Mouse (Mus musculus): ENCODE measurements around the gene Gm49661. TPM values are rescaled to one million over a fixed set of nuclear protein-coding genes. Genes with fewer than 3 reads are reported as not detected.

Gm49661 gene
- polyA plus RNA-seq, 1 experiment from 2014 or later, result not detected

- ATAC-seq (ENCODE audit: low FRiP score), result no peak
- no peaks in the 10 kb centered on the region for H3K27me3 ChIP-seq (ENCODE audit: control insufficient read depth, insufficient read depth, low read length)
- no peak for DNase-seq (ENCODE audit: low spot score)
- WGBS, result 91% methylated on average over 13 of the region's 13 CpGs
- peaks cover 66% of the 10 kb centered on the region for H3K36me3 ChIP-seq (replicated peaks; ENCODE audit: control insufficient read depth, insufficient read depth)
- H3K9me3 ChIP-seq (ENCODE audit: control insufficient read depth, low read length), result no peaks in the 10 kb centered on the region
- H3K4me1 ChIP-seq (replicated peaks; ENCODE audit: control insufficient read depth, insufficient read depth, low read length), result peaks cover 24% of the 10 kb centered on the region
- H3K27ac ChIP-seq, result no peak overlapping the region
- no peak overlapping the region for H3K9ac ChIP-seq
- no peak overlapping the region for H3K4me2 ChIP-seq (replicated peaks)
- H3K4me3 ChIP-seq (replicated peaks; ENCODE audit: low read length), result no peak overlapping the region
Measured at GRCm38 (mm10) chr8:84930582-84930981, 38.7 kb downstream of the Gm49661 start.

GRCm38 (mm10) chr8:84928456-84929306 is 40.6 kb downstream of the Gm49661 start:
- H3K9ac ChIP-seq, result peak overlapping the region; percentile 31; the same call in 1 of the 2 replicates
- no peaks in the 10 kb centered on the region for H3K9me3 ChIP-seq (ENCODE audit: control insufficient read depth, low read length)
- ATAC-seq (ENCODE audit: low FRiP score), result peak; percentile 74
- peaks cover 85% of the 10 kb centered on the region for H3K36me3 ChIP-seq (replicated peaks; ENCODE audit: control insufficient read depth, insufficient read depth)
- DNase-seq (ENCODE audit: low spot score), result peak; percentile 79
- H3K4me2 ChIP-seq (replicated peaks), result peak overlapping the region; percentile 46
- H3K27ac ChIP-seq, result no peak overlapping the region
- 4% methylated on average over 47 of the region's 52 CpGs for WGBS
- no peaks in the 10 kb centered on the region for H3K27me3 ChIP-seq (ENCODE audit: control insufficient read depth, insufficient read depth, low read length)
- peaks cover 5% of the 10 kb centered on the region for H3K4me1 ChIP-seq (replicated peaks; ENCODE audit: control insufficient read depth, insufficient read depth, low read length)
- H3K4me3 ChIP-seq (replicated peaks; ENCODE audit: low read length), result peak overlapping the region; percentile 17

GRCm38 (mm10) chr8:84927513-84927912 is 41.7 kb downstream of the Gm49661 start:
- no peak for DNase-seq (ENCODE audit: low spot score)
- H3K36me3 ChIP-seq (replicated peaks; ENCODE audit: control insufficient read depth, insufficient read depth), result peaks cover 90% of the 10 kb centered on the region
- no peak overlapping the region for H3K27ac ChIP-seq
- H3K4me1 ChIP-seq (replicated peaks; ENCODE audit: control insufficient read depth, insufficient read depth, low read length), result peaks cover 3% of the 10 kb centered on the region
- H3K4me3 ChIP-seq (replicated peaks; ENCODE audit: low read length), result no peak overlapping the region
- no peaks in the 10 kb centered on the region for H3K27me3 ChIP-seq (ENCODE audit: control insufficient read depth, insufficient read depth, low read length)
- H3K9me3 ChIP-seq (ENCODE audit: control insufficient read depth, low read length), result no peaks in the 10 kb centered on the region
- WGBS, result 96% methylated on average over 1 of the region's 1 CpGs
- ATAC-seq (ENCODE audit: low FRiP score), result no peak
- no peak overlapping the region for H3K9ac ChIP-seq
- H3K4me2 ChIP-seq (replicated peaks), result no peak overlapping the region

GRCm38 (mm10) chr8:84925557-84925956 is 43.7 kb downstream of the Gm49661 start:
- DNase-seq (ENCODE audit: low spot score) (no peak), ATAC-seq (ENCODE audit: low FRiP score) (no peak)
- no peak overlapping the region for H3K4me3 ChIP-seq (replicated peaks; ENCODE audit: low read length)
- H3K36me3 ChIP-seq (replicated peaks; ENCODE audit: control insufficient read depth, insufficient read depth), result peaks cover 91% of the 10 kb centered on the region
- H3K4me2 ChIP-seq (replicated peaks), result no peak overlapping the region
- H3K27ac ChIP-seq, result no peak overlapping the region
- no peaks in the 10 kb centered on the region for H3K27me3 ChIP-seq (ENCODE audit: control insufficient read depth, insufficient read depth, low read length)
- 66% methylated on average over 7 of the region's 7 CpGs for WGBS
- H3K9ac ChIP-seq, result no peak overlapping the region
- peaks cover 3% of the 10 kb centered on the region for H3K4me1 ChIP-seq (replicated peaks; ENCODE audit: control insufficient read depth, insufficient read depth, low read length)
- H3K9me3 ChIP-seq (ENCODE audit: control insufficient read depth, low read length), result no peaks in the 10 kb centered on the region

GRCm38 (mm10) chr8:84921596-84921995 is 47.6 kb downstream of the Gm49661 start:
- H3K36me3 ChIP-seq (replicated peaks; ENCODE audit: control insufficient read depth, insufficient read depth), result peaks cover 97% of the 10 kb centered on the region
- no peak overlapping the region for H3K4me2 ChIP-seq (replicated peaks)
- H3K27ac ChIP-seq, result no peak overlapping the region
- H3K27me3 ChIP-seq (ENCODE audit: control insufficient read depth, insufficient read depth, low read length), result peaks cover under 1% of the 10 kb centered on the region; the same call in 1 of the 2 replicates
- 94% methylated on average over 2 of the region's 2 CpGs for WGBS
- DNase-seq (ENCODE audit: low spot score), result no peak
- no peak overlapping the region for H3K4me3 ChIP-seq (replicated peaks; ENCODE audit: low read length)
- no peaks in the 10 kb centered on the region for H3K4me1 ChIP-seq (replicated peaks; ENCODE audit: control insufficient read depth, insufficient read depth, low read length)
- no peak for ATAC-seq (ENCODE audit: low FRiP score)
- H3K9me3 ChIP-seq (ENCODE audit: control insufficient read depth, low read length), result no peaks in the 10 kb centered on the region
- no peak overlapping the region for H3K9ac ChIP-seq

- Histone ChIP-seq H3K9ac (no peak overlapping the region), H3K9me3 (ENCODE audit: control insufficient read depth, low read length) (no peaks in the 10 kb centered on the region), H3K36me3 (replicated peaks; ENCODE audit: control insufficient read depth, insufficient read depth) (peaks cover 97% of the 10 kb centered on the region), H3K4me1 (replicated peaks; ENCODE audit: control insufficient read depth, insufficient read depth, low read length) (no peaks in the 10 kb centered on the region), H3K27me3 (ENCODE audit: control insufficient read depth, insufficient read depth, low read length) (peaks cover 29% of the 10 kb centered on the region), H3K4me3 (replicated peaks; ENCODE audit: low read length) (no peak overlapping the region), H3K4me2 (replicated peaks) (no peak overlapping the region), H3K27ac (no peak overlapping the region)
- DNase-seq (ENCODE audit: low spot score) (no peak), ATAC-seq (ENCODE audit: low FRiP score) (no peak)
- WGBS, result 89% methylated on average over 15 of the region's 15 CpGs
Measured at GRCm38 (mm10) chr8:84918646-84919045, 50.6 kb downstream of the Gm49661 start.

GRCm38 (mm10) chr8:84917781-84918180 is 51.5 kb downstream of the Gm49661 start:
- H3K27me3 ChIP-seq (ENCODE audit: control insufficient read depth, insufficient read depth, low read length), result peaks cover 29% of the 10 kb centered on the region
- 27% methylated on average over 20 of the region's 20 CpGs for WGBS
- no peak for ATAC-seq (ENCODE audit: low FRiP score)

More at GRCm38 (mm10) chr8:84917781-84918180, 51.5 kb downstream of the Gm49661 start:
- H3K27ac ChIP-seq, result no peak overlapping the region
- no peak for DNase-seq (ENCODE audit: low spot score)
- H3K9me3 ChIP-seq (ENCODE audit: control insufficient read depth, low read length), result no peaks in the 10 kb centered on the region
- no peak overlapping the region for H3K4me2 ChIP-seq (replicated peaks)
- no peak overlapping the region for H3K4me3 ChIP-seq (replicated peaks; ENCODE audit: low read length)
- no peak overlapping the region for H3K9ac ChIP-seq
- peaks cover 99% of the 10 kb centered on the region for H3K36me3 ChIP-seq (replicated peaks; ENCODE audit: control insufficient read depth, insufficient read depth)
- 0 out of 2 replicates have a peak, but pooled peaks cover 4% of the 10 kb centered on the region for H3K4me1 ChIP-seq (replicated peaks; ENCODE audit: control insufficient read depth, insufficient read depth, low read length)

Small RNA genes within 50 kb of the gene (microRNA-seq; reads per million reads assigned to microRNA genes)
- gene Gm24197, result not detected

Other genes with a start within 250 kb of the Gm49661 start
- 0.55 and 0.71 TPM in 2 replicates for gene G430095P16Rik, start 246.4 kb downstream of the Gm49661 start, polyA plus RNA-seq (2014; fragmentation: Nextera tagmentation; extraction: Ambion mirVana)
- gene Nfix, start 169.1 kb downstream of the Gm49661 start, polyA plus RNA-seq (2014; fragmentation: Nextera tagmentation; extraction: Ambion mirVana), result 78.8 and 82.4 TPM in 2 replicates
- 13.5 and 14.6 TPM in 2 replicates for gene Dand5, start 146.6 kb downstream of the Gm49661 start, polyA plus RNA-seq (2014; fragmentation: Nextera tagmentation; extraction: Ambion mirVana)
- 35.0 and 37.4 TPM in 2 replicates for gene Gadd45gip1, start 137.9 kb downstream of the Gm49661 start, polyA plus RNA-seq (2014; fragmentation: Nextera tagmentation; extraction: Ambion mirVana)
- gene Rad23a, start 128.8 kb downstream of the Gm49661 start, polyA plus RNA-seq (2014; fragmentation: Nextera tagmentation; extraction: Ambion mirVana), result 75.7 and 81.1 TPM in 2 replicates
- 574 and 709 TPM in 2 replicates for gene Calr, start 122.5 kb downstream of the Gm49661 start, polyA plus RNA-seq (2014; fragmentation: Nextera tagmentation; extraction: Ambion mirVana)
- gene Farsa, start 112.4 kb downstream of the Gm49661 start, polyA plus RNA-seq (2014; fragmentation: Nextera tagmentation; extraction: Ambion mirVana), result 87.8 and 93.4 TPM in 2 replicates
- 27.7 and 32.5 TPM in 2 replicates for gene Syce2, start 97.3 kb downstream of the Gm49661 start, polyA plus RNA-seq (2014; fragmentation: Nextera tagmentation; extraction: Ambion mirVana)
- gene Gcdh, start 75.5 kb downstream of the Gm49661 start, polyA plus RNA-seq (2014; fragmentation: Nextera tagmentation; extraction: Ambion mirVana), result 25.6 and 29.8 TPM in 2 replicates
- 0.70 and 0.91 TPM in 2 replicates for gene Klf1, start 67.5 kb downstream of the Gm49661 start, polyA plus RNA-seq (2014; fragmentation: Nextera tagmentation; extraction: Ambion mirVana)
- 3.3 and 6.0 TPM in 2 replicates for gene Dnase2a, start 60.9 kb downstream of the Gm49661 start, polyA plus RNA-seq (2014; fragmentation: Nextera tagmentation; extraction: Ambion mirVana)
- gene Mast1, start 32.1 kb downstream of the Gm49661 start, polyA plus RNA-seq (2014; fragmentation: Nextera tagmentation; extraction: Ambion mirVana), result 69.7 and 76.5 TPM in 2 replicates
- gene Rtbdn, start 22.4 kb downstream of the Gm49661 start, polyA plus RNA-seq (2014; fragmentation: Nextera tagmentation; extraction: Ambion mirVana), result 1.1 and 1.8 TPM in 2 replicates
- 1,143 and 1,221 TPM in 2 replicates for gene Prdx2, start 154 bp upstream of the Gm49661 start, polyA plus RNA-seq (2014; fragmentation: Nextera tagmentation; extraction: Ambion mirVana)
- gene Rnaseh2a, start 334 bp upstream of the Gm49661 start, polyA plus RNA-seq (2014; fragmentation: Nextera tagmentation; extraction: Ambion mirVana), result 47.8 and 48.4 TPM in 2 replicates
- 6.0 and 6.2 TPM in 2 replicates for gene Junb, start 9.3 kb upstream of the Gm49661 start, polyA plus RNA-seq (2014; fragmentation: Nextera tagmentation; extraction: Ambion mirVana)
- 24.6 and 27.3 TPM in 2 replicates for gene Hook2, start 21.2 kb upstream of the Gm49661 start, polyA plus RNA-seq (2014; fragmentation: Nextera tagmentation; extraction: Ambion mirVana)
- not detected in 2 replicates for gene Best2, start 45.1 kb upstream of the Gm49661 start, polyA plus RNA-seq (2014; fragmentation: Nextera tagmentation; extraction: Ambion mirVana)
- gene Asna1, start 55.8 kb upstream of the Gm49661 start, polyA plus RNA-seq (2014; fragmentation: Nextera tagmentation; extraction: Ambion mirVana), result 121 and 137 TPM in 2 replicates
- gene Trir, start 57.4 kb upstream of the Gm49661 start, polyA plus RNA-seq (2014; fragmentation: Nextera tagmentation; extraction: Ambion mirVana), result 162 and 165 TPM in 2 replicates
- 42.4 and 46.4 TPM in 2 replicates for gene Tnpo2, start 67.5 kb upstream of the Gm49661 start, polyA plus RNA-seq (2014; fragmentation: Nextera tagmentation; extraction: Ambion mirVana)
- gene Fbxw9, start 90.6 kb upstream of the Gm49661 start, polyA plus RNA-seq (2014; fragmentation: Nextera tagmentation; extraction: Ambion mirVana), result 63.0 and 68.9 TPM in 2 replicates
- gene Gm5741, start 98.5 kb upstream of the Gm49661 start, polyA plus RNA-seq (2014; fragmentation: Nextera tagmentation; extraction: Ambion mirVana), result 1.4 TPM in 1 of 2 replicates, not detected in the other
- gene Dhps, start 102.3 kb upstream of the Gm49661 start, polyA plus RNA-seq (2014; fragmentation: Nextera tagmentation; extraction: Ambion mirVana), result 105 and 113 TPM in 2 replicates
- gene Wdr83os, start 111.3 kb upstream of the Gm49661 start, polyA plus RNA-seq (2014; fragmentation: Nextera tagmentation; extraction: Ambion mirVana), result 119 and 136 TPM in 2 replicates
- 41.2 and 43.9 TPM in 2 replicates for gene Wdr83, start 111.9 kb upstream of the Gm49661 start, polyA plus RNA-seq (2014; fragmentation: Nextera tagmentation; extraction: Ambion mirVana)
- gene Man2b1, start 113.8 kb upstream of the Gm49661 start, polyA plus RNA-seq (2014; fragmentation: Nextera tagmentation; extraction: Ambion mirVana), result 17.3 and 20.1 TPM in 2 replicates
- 3.6 TPM in 2 replicates for gene Zfp791, start 153.7 kb upstream of the Gm49661 start, polyA plus RNA-seq (2014; fragmentation: Nextera tagmentation; extraction: Ambion mirVana)
- gene Cks1brt, start 182.5 kb upstream of the Gm49661 start, polyA plus RNA-seq (2014; fragmentation: Nextera tagmentation; extraction: Ambion mirVana), result not detected in 2 replicates

Measured in hindbrain, embryonic 14.5 days (tissue).